Mouse (Mus musculus) heart, adult 2 months (tissue): ENCODE data around the gene Dio1.

Experiments
- CTCF ChIP-seq: fragments of 200-600 bp; IDR thresholded peaks from 2 replicates; pipeline ENCODE4 v1.8.1; 2022; ENCODE audit warnings: antibody characterized with exemption, mild to moderate bottlenecking, moderate library complexity
- EP300 ChIP-seq: fragments of 200-500 bp; IDR thresholded peaks from 2 replicates; pipeline ENCODE4 v1.6.1; 2011; ENCODE audit warnings: low read depth, low read length, control low read depth; ENCODE audit not compliant: insufficient read depth
- POLR2A ChIP-seq: fragments of 200-500 bp; IDR thresholded peaks from 2 replicates; pipeline ENCODE4 v1.6.1; 2011; ENCODE audit warnings: mild to moderate bottlenecking, low read depth, low read length, control low read depth; ENCODE audit not compliant: insufficient read depth

DNA sequence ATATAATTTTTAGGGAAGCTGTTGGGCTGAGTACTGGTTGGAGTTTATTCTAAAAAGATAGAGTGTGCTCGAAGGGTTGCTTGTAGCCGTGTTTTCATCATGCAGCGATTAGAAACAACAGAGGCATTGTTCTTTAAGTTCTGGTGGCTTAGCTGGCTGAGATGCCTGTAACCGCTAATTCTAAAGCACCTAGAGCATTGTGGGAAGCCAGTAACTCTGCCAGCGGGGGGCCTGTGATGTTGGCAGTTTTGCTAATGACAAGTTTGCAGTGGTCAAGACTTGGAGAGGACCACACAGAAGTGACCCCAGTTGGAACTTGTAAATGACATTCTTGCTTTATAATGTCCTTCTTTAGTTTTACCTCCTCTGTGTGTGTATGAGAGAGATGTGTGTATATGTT lies 34.4 kb upstream of the Dio1 start:
- TF ChIP-seq CTCF (no peak), EP300 (no peak), POLR2A (no peak)
